Mouse (Mus musculus) CD8-positive naive resting alpha-beta T cell, adult 57 days (primary cell): Measurements from ENCODE around the gene Eif2ak2. TPM values are rescaled to one million over a fixed set of nuclear protein-coding genes. Genes with fewer than 3 reads are reported as not detected.

Source experiments
- total RNA-seq: library from RNA; stranded (reverse); gene quantifications from one replicate; pipeline ENCODE4 v1.2.4, GENCODE M21; 2023

Gene Eif2ak2
- total RNA-seq: 19.8 TPM

GRCm38 (mm10) chr17:78882401-78883112, at the start of gene Eif2ak2:
TSS of gene Eif2ak2 (minus strand) at chr17:78882573.

GRCm38 (mm10) chr17:78916369-78916813, 34.0 kb upstream of the Eif2ak2 start, which contains the start of gene Cebpzos:
TSS of gene Cebpzos (plus strand) at chr17:78916500.

GRCm38 (mm10) chr17:78906892-78907291, 24.5 kb upstream of the Eif2ak2 start, which contains the start of gene Sult6b1:
TSS of gene Sult6b1 (minus strand) at chr17:78906992.

GRCm38 (mm10) chr17:78834856-78835835, 47.2 kb downstream of the Eif2ak2 start, which contains the start of the genes Heatr5b and Gpatch11:
TSS of gene Heatr5b (minus strand) at chr17:78835364.
TSS of gene Gpatch11 (plus strand) at chr17:78835567.

Other genes starting within 250 kb of the Eif2ak2 start
- 29.0 TPM for gene Strn, start 145.4 kb downstream of the Eif2ak2 start, total RNA-seq
- 32.7 TPM for gene Heatr5b, start 47.2 kb downstream of the Eif2ak2 start, total RNA-seq
- 25.9 TPM for gene Gpatch11, start 47.0 kb downstream of the Eif2ak2 start, total RNA-seq
- not detected for gene Sult6b1, start 24.4 kb upstream of the Eif2ak2 start, total RNA-seq
- gene Cebpzos, start 33.9 kb upstream of the Eif2ak2 start, total RNA-seq: 8.8 TPM
- gene Cebpz, start 54.5 kb upstream of the Eif2ak2 start, total RNA-seq: 94.3 TPM
- gene Ndufaf7, start 54.6 kb upstream of the Eif2ak2 start, total RNA-seq: 22.4 TPM
- 51.2 TPM for gene Prkd3, start 138.2 kb upstream of the Eif2ak2 start, total RNA-seq
- gene Qpct, start 169.3 kb upstream of the Eif2ak2 start, total RNA-seq: 3.9 TPM